8 mouse cellular contexts compared by ENCODE assay signal in genomic region chr8:107435421-107435961, GRCm38 (mm10). TPM values are rescaled to one million over a fixed set of nuclear protein-coding genes. Genes with fewer than 3 reads are reported as not detected.
A peak's percentile ranks its signal among the peaks of the same experiment; 100 is the strongest.
DNase-seq lines count a peak whose midpoint lies in the region; ATAC-seq and TF ChIP-seq lines count a peak whose summit lies in the region.

No protein-coding gene starts in this region.

- H3K4me1 ChIP-seq in kidney, embryonic 14.5 days (ENCODE audit: control insufficient read depth, insufficient read depth, low read length) = peaks cover 9% of the 10 kb centered on the region; the same call in 1 of the 2 replicates
- H3K4me1 ChIP-seq in bone marrow, adult 2 months (ENCODE audit: control insufficient read depth, insufficient read depth, low read length) = peaks cover 1% of the 10 kb centered on the region; the same call in 1 of the 2 replicates
- peaks cover 15% of the 10 kb centered on the region for H3K4me1 ChIP-seq in intestine, embryonic 14.5 days (replicated peaks; ENCODE audit: control insufficient read depth, insufficient read depth, low read length)
- peaks cover 4% of the 10 kb centered on the region; the same call in 1 of the 2 replicates for H3K4me1 ChIP-seq in midbrain, postnatal 0 days (ENCODE audit: insufficient read depth, low read length)

- no peaks in the 10 kb centered on the region for H3K27me3 ChIP-seq in kidney, embryonic 14.5 days (ENCODE audit: control insufficient read depth, insufficient read depth, low read length)
- H3K27me3 ChIP-seq in intestine, embryonic 14.5 days (replicated peaks; ENCODE audit: control insufficient read depth, insufficient read depth, low read length) = no peaks in the 10 kb centered on the region
- H3K27me3 ChIP-seq in midbrain, postnatal 0 days (ENCODE audit: insufficient read depth, low read length) = no peaks in the 10 kb centered on the region

- H3K27ac ChIP-seq in kidney, embryonic 14.5 days (ENCODE audit: low read depth, low read length) = peak overlapping the region; percentile 76; the same call in 1 of the 2 replicates
- peak overlapping the region; percentile 96; the same call in 1 of the 2 replicates for H3K27ac ChIP-seq in bone marrow, adult 2 months (ENCODE audit: control insufficient read depth, insufficient read depth, low read depth, low read length, poor library complexity)
- 0 out of 2 replicates have a peak overlapping the region, but pooled peaks have one; percentile 79 for H3K27ac ChIP-seq in intestine, embryonic 14.5 days (ENCODE audit: low read depth)
- no peak overlapping the region; the same call in 1 of the 2 replicates for H3K27ac ChIP-seq in midbrain, postnatal 0 days (ENCODE audit: low read depth, low read length)

- DNase-seq in kidney, postnatal 25 days = no peak
- DNase-seq in intestine, embryonic 14.5 days (ENCODE audit: low spot score) = peak; percentile 62
- no peak for DNase-seq in midbrain, postnatal 0 days (ENCODE audit: low spot score)
- DNase-seq in retina, embryonic 14.5 days (ENCODE audit: low spot score) = no peak
- no peak for DNase-seq in gastrocnemius, adult 8-10 months (ENCODE audit: low spot score in 2 of 2)
- DNase-seq in right cerebral cortex, postnatal 36 days (ENCODE audit: low spot score in 2 of 2) = no peak

- no peaks in the 10 kb centered on the region for H3K9me3 ChIP-seq in kidney, embryonic 14.5 days (ENCODE audit: control insufficient read depth, low read length)
- H3K9me3 ChIP-seq in intestine, embryonic 14.5 days (ENCODE audit: control insufficient read depth, low read length) = no peaks in the 10 kb centered on the region
- H3K9me3 ChIP-seq in midbrain, postnatal 0 days (ENCODE audit: low read length) = no peaks in the 10 kb centered on the region

- peak overlapping the region; percentile 88 for H3K4me3 ChIP-seq in kidney, embryonic 14.5 days (ENCODE audit: low read length)
- H3K4me3 ChIP-seq in bone marrow, adult 2 months (replicated peaks; ENCODE audit: control insufficient read depth, low read depth, low read length) = peak overlapping the region; percentile 65
- peak overlapping the region; percentile 74 for H3K4me3 ChIP-seq in intestine, embryonic 14.5 days (ENCODE audit: low read depth, low read length)
- peak overlapping the region; percentile 87 for H3K4me3 ChIP-seq in midbrain, postnatal 0 days (ENCODE audit: low read depth, low read length)

- TF ChIP-seq CTCF in bone marrow, adult 2 months (IDR thresholded peaks at IDR 0.05; ENCODE audit: control insufficient read depth, insufficient read depth, low read length) = no peak
- TF ChIP-seq CTCF in midbrain, postnatal 0 days (IDR thresholded peaks at IDR 0.05) = no peak

- no peak for ATAC-seq in kidney, embryonic 14.5 days (ENCODE audit: low FRiP score, low TSS enrichment)
- 0 out of 2 replicates have a peak, but pooled peaks have one; percentile 1 for ATAC-seq in intestine, embryonic 14.5 days (replicated peaks; ENCODE audit: low FRiP score, low TSS enrichment, low read depth)
- ATAC-seq in midbrain, postnatal 0 days (ENCODE audit: low FRiP score) = no peak

- WGBS in kidney, embryonic 14.5 days = 31% methylated on average over 11 of the region's 11 CpGs
- 19% methylated on average over 11 of the region's 11 CpGs for WGBS in bone marrow, adult 2 months
- WGBS in intestine, embryonic 14.5 days = 29% methylated on average over 11 of the region's 11 CpGs
- WGBS in midbrain, postnatal 0 days = 34% methylated on average over 11 of the region's 11 CpGs

- no peaks in the 10 kb centered on the region for H3K36me3 ChIP-seq in kidney, embryonic 14.5 days (ENCODE audit: control insufficient read depth, insufficient read depth, low read length)
- no peaks in the 10 kb centered on the region for H3K36me3 ChIP-seq in intestine, embryonic 14.5 days (ENCODE audit: control insufficient read depth, insufficient read depth, low read length)
- no peaks in the 10 kb centered on the region for H3K36me3 ChIP-seq in midbrain, postnatal 0 days (ENCODE audit: insufficient read depth, low read length)

- H3K9ac ChIP-seq in kidney, embryonic 14.5 days (ENCODE audit: low read depth, low read length) = peak overlapping the region; percentile 85
- H3K9ac ChIP-seq in intestine, embryonic 14.5 days (ENCODE audit: low read length) = peak overlapping the region; percentile 80
- H3K9ac ChIP-seq in midbrain, postnatal 0 days (replicated peaks; ENCODE audit: low read length, poor library complexity, severe bottlenecking) = no peak overlapping the region

- TF ChIP-seq POLR2A in bone marrow, adult 2 months (IDR thresholded peaks at IDR 0.05; ENCODE audit: borderline replicate concordance, control insufficient read depth, low read depth, low read length) = no peak

- H3K4me2 ChIP-seq in kidney, embryonic 14.5 days (replicated peaks; ENCODE audit: low read depth, low read length) = peak overlapping the region; percentile 78
- peak overlapping the region; percentile 53 for H3K4me2 ChIP-seq in intestine, embryonic 14.5 days (ENCODE audit: low read length)
- H3K4me2 ChIP-seq in midbrain, postnatal 0 days (ENCODE audit: low read depth, low read length, poor library complexity, severe bottlenecking) = peak overlapping the region; percentile 59

RNA-seq across cellular contexts. Expression of gene Wwp2, which starts 0.7 kb away (rescaled TPM):
- 34.8 and 43.7 TPM in 2 replicates for polyA plus RNA-seq in kidney, embryonic 14.5 days (2014; fragmentation: Nextera tagmentation; extraction: Ambion mirVana)
- 61.9 and 103 TPM in 2 replicates for polyA plus RNA-seq in bone marrow, adult 2 months (2011; ENCODE audit: insufficient read depth, insufficient read length, low replicate concordance, missing spikeins)
- polyA plus RNA-seq in intestine, embryonic 14.5 days (2014; fragmentation: Nextera tagmentation; extraction: Ambion mirVana) = 40.4 and 43.6 TPM in 2 replicates
- total RNA-seq in midbrain, postnatal 0 days (2014; rRNA removed) = 41.7 and 44.2 TPM in 2 replicates
- 34.7 and 36.2 TPM in 2 replicates for polyA plus RNA-seq in midbrain, postnatal 0 days (2015; fragmentation: Nextera tagmentation; extraction: Ambion mirVana)
- 10 to 100 TPM; 13.1 to 16.7 (median 14.9) TPM for total RNA-seq in gastrocnemius, adult 8-10 months (2022)

RNA-seq across cellular contexts. Expression of gene Nob1, which starts 10.6 kb away (rescaled TPM):
- 84.5 and 85.3 TPM in 2 replicates for polyA plus RNA-seq in kidney, embryonic 14.5 days (2014; fragmentation: Nextera tagmentation; extraction: Ambion mirVana)
- polyA plus RNA-seq in bone marrow, adult 2 months (2011; ENCODE audit: insufficient read depth, insufficient read length, low replicate concordance, missing spikeins) = 20.5 and 28.4 TPM in 2 replicates
- polyA plus RNA-seq in intestine, embryonic 14.5 days (2014; fragmentation: Nextera tagmentation; extraction: Ambion mirVana) = 66.2 and 82.6 TPM in 2 replicates
- total RNA-seq in midbrain, postnatal 0 days (2014; rRNA removed) = 19.5 and 22.0 TPM in 2 replicates
- 47.3 and 52.7 TPM in 2 replicates for polyA plus RNA-seq in midbrain, postnatal 0 days (2015; fragmentation: Nextera tagmentation; extraction: Ambion mirVana)
- total RNA-seq in gastrocnemius, adult 8-10 months (2022) = 10 to 100 TPM; 21.4 to 25.7 (median 22.5) TPM

RNA-seq across cellular contexts. Expression of gene Nqo1, which starts 32.5 kb away (rescaled TPM):
- 8.5 and 10.3 TPM in 2 replicates for polyA plus RNA-seq in kidney, embryonic 14.5 days (2014; fragmentation: Nextera tagmentation; extraction: Ambion mirVana)
- polyA plus RNA-seq in bone marrow, adult 2 months (2011; ENCODE audit: insufficient read depth, insufficient read length, low replicate concordance, missing spikeins) = 8.1 and 14.0 TPM in 2 replicates
- polyA plus RNA-seq in intestine, embryonic 14.5 days (2014; fragmentation: Nextera tagmentation; extraction: Ambion mirVana) = 8.9 and 10.6 TPM in 2 replicates
- total RNA-seq in midbrain, postnatal 0 days (2014; rRNA removed) = 10.5 and 12.5 TPM in 2 replicates
- polyA plus RNA-seq in midbrain, postnatal 0 days (2015; fragmentation: Nextera tagmentation; extraction: Ambion mirVana) = 12.8 and 15.7 TPM in 2 replicates
- 10 to 100 TPM; 26.7 to 45.4 (median 34.9) TPM for total RNA-seq in gastrocnemius, adult 8-10 months (2022)
